Mouse (Mus musculus) bone marrow, adult 2 months (tissue): ENCODE data around the gene Btn2a2. TPM values are rescaled to one million over a fixed set of nuclear protein-coding genes. Genes with fewer than 3 reads are reported as not detected.
A peak's percentile ranks its signal among the peaks of the same experiment; 100 is the strongest.

Experiments
- H3K27ac ChIP-seq: fragments of 200-500 bp; 2 replicates; pipeline ENCODE4 v1.5.1; 2012; ENCODE audit warnings: low read depth, mild to moderate bottlenecking, control low read depth, inconsistent platforms, low read length; ENCODE audit not compliant: control insufficient read depth, poor library complexity, insufficient read depth
- H3K4me1 ChIP-seq: fragments of 200-500 bp; 2 replicates; pipeline ENCODE4 v1.6.1; 2011; ENCODE audit warnings: low read length; ENCODE audit not compliant: control insufficient read depth, insufficient read depth
- H3K4me3 ChIP-seq: fragments of 200-500 bp; replicated peaks from 2 replicates; pipeline ENCODE3; 2011; ENCODE audit warnings: mild to moderate bottlenecking, low read depth, low read length, control low read depth; ENCODE audit not compliant: control insufficient read depth
- CTCF ChIP-seq: fragments of 200-500 bp; IDR thresholded peaks from 2 replicates; pipeline ENCODE4 v1.5.1; 2011; ENCODE audit warnings: low read length, control low read depth; ENCODE audit not compliant: control insufficient read depth, insufficient read depth
- POLR2A ChIP-seq: fragments of 200-500 bp; IDR thresholded peaks from 2 replicates; pipeline ENCODE4 v1.6.1; 2011; ENCODE audit warnings: low read depth, mild to moderate bottlenecking, control low read depth, low read length, borderline replicate concordance; ENCODE audit not compliant: control insufficient read depth
- WGBS: fragments of 180-500 bp; shearing (Covaris S2); methylation state at CpG from one replicate; pipeline ENCODE4 v1.1.7; 2018; 5-methylcytosine and 5-hydroxymethylcytosine counted together
- polyA plus RNA-seq: library from polyadenylated mRNA; stranded (reverse); fragments of >200 nt; gene quantifications from 2 replicates; pipeline ENCODE4 v1.2.4, GENCODE M21; 2011; ENCODE audit warnings: low replicate concordance; ENCODE audit not compliant: missing spikeins, insufficient read depth, insufficient read length

The Btn2a2 gene
- polyA plus RNA-seq, 1 experiment, result not detected

GRCm38 (mm10) chr13:23438521-23438920 lies 50.1 kb downstream of the Btn2a2 start:
- Histone ChIP-seq H3K27ac (no peak overlapping the region), H3K4me1 (no peaks in the 10 kb centered on the region; the same call in 1 of the 2 replicates), H3K4me3 (no peak overlapping the region)
- TF ChIP-seq POLR2A (no peak), CTCF (no peak)
- 1% methylated on average over 7 of the region's 7 CpGs for whole genome bisulfite sequencing

GRCm38 (mm10) chr13:23437908-23438307 lies 50.7 kb downstream of the Btn2a2 start:
- peak overlapping the region; percentile 69 for H3K4me3 ChIP-seq
- no peak for TF ChIP-seq POLR2A
- TF ChIP-seq CTCF, result no peak
- H3K4me1 ChIP-seq, result no peaks in the 10 kb centered on the region; the same call in 1 of the 2 replicates
- no peak overlapping the region for H3K27ac ChIP-seq
- under 1% methylated on average over 17 of the region's 17 CpGs for WGBS

GRCm38 (mm10) chr13:23436861-23437822 lies 51.5 kb downstream of the Btn2a2 start:
- Histone ChIP-seq H3K4me3 (peak overlapping the region; percentile 69), H3K4me1 (no peaks in the 10 kb centered on the region; the same call in 1 of the 2 replicates), H3K27ac (peak overlapping the region; percentile 53)
- under 1% methylated on average over 32 of the region's 32 CpGs for WGBS
- TF ChIP-seq CTCF, result no peak
- no peak for TF ChIP-seq POLR2A

GRCm38 (mm10) chr13:23436231-23436661 lies 52.4 kb downstream of the Btn2a2 start:
- Histone ChIP-seq H3K4me3 (no peak overlapping the region), H3K27ac (no peak overlapping the region), H3K4me1 (no peaks in the 10 kb centered on the region; the same call in 1 of the 2 replicates)
- 2% methylated on average over 11 of the region's 11 CpGs for WGBS
- TF ChIP-seq POLR2A, result no peak
- no peak for TF ChIP-seq CTCF

GRCm38 (mm10) chr13:23435676-23436075 lies 53.0 kb downstream of the Btn2a2 start:
- Histone ChIP-seq H3K4me1 (no peaks in the 10 kb centered on the region; the same call in 1 of the 2 replicates), H3K27ac (no peak overlapping the region), H3K4me3 (peak overlapping the region; percentile 16)
- WGBS, result 30% methylated on average over 12 of the region's 12 CpGs
- TF ChIP-seq CTCF (no peak), POLR2A (no peak)

- H3K4me1 ChIP-seq, result no peaks in the 10 kb centered on the region; the same call in 1 of the 2 replicates
- WGBS, result 68% methylated on average over 4 of the region's 4 CpGs
- no peak overlapping the region for H3K27ac ChIP-seq
- TF ChIP-seq CTCF, result no peak
- H3K4me3 ChIP-seq, result no peak overlapping the region
These were observed 53.4 kb downstream of the Btn2a2 start for GRCm38 (mm10) chr13:23435241-23435640.

GRCm38 (mm10) chr13:23434426-23434825 lies 54.2 kb downstream of the Btn2a2 start:
- Histone ChIP-seq H3K27ac (no peak overlapping the region), H3K4me1 (no peaks in the 10 kb centered on the region; the same call in 1 of the 2 replicates), H3K4me3 (no peak overlapping the region)
- 72% methylated on average over 7 of the region's 7 CpGs for WGBS
- no peak for TF ChIP-seq POLR2A
- no peak for TF ChIP-seq CTCF

- H3K4me1 ChIP-seq, result no peaks in the 10 kb centered on the region; the same call in 1 of the 2 replicates
These were observed 54.9 kb downstream of the Btn2a2 start for GRCm38 (mm10) chr13:23433801-23434200.

GRCm38 (mm10) chr13:23433206-23433605 lies 55.5 kb downstream of the Btn2a2 start:
- Histone ChIP-seq H3K27ac (no peak overlapping the region), H3K4me3 (peak overlapping the region; percentile 31), H3K4me1 (no peaks in the 10 kb centered on the region; the same call in 1 of the 2 replicates)
- WGBS, result 2% methylated on average over 5 of the region's 5 CpGs
- no peak for TF ChIP-seq CTCF
- TF ChIP-seq POLR2A, result no peak

More at GRCm38 (mm10) chr13:23433801-23434200, 54.9 kb downstream of the Btn2a2 start:
- Histone ChIP-seq H3K27ac (no peak overlapping the region), H3K4me3 (no peak overlapping the region)
- WGBS, result 78% methylated on average over 5 of the region's 5 CpGs
- no peak for TF ChIP-seq CTCF
- TF ChIP-seq POLR2A, result no peak
